Mouse (Mus musculus) cerebellum, adult 2 months (tissue): ENCODE data around the gene Ms4a4b. TPM values are rescaled to one million over a fixed set of nuclear protein-coding genes. Genes with fewer than 3 reads are reported as not detected.
"Not testable (repeated sequence)": the region's sequence is repeated elsewhere in the genome, so short reads cannot be mapped to it uniquely, and the experiment has no call there.

Experiments used
- DNase-seq, 2 experiments: peaks; one replicate each; pipeline ENCODE4 v3.0.0; 2021
- H3K27ac ChIP-seq: fragments of 200-500 bp; 2 replicates; pipeline ENCODE4 v1.5.1; 2012; ENCODE audit warnings: low read length, control low read depth, inconsistent platforms; ENCODE audit not compliant: insufficient read depth
- H3K27me3 ChIP-seq: fragments of 200-500 bp; 2 replicates; pipeline ENCODE4 v1.6.1; 2012; ENCODE audit warnings: inconsistent platforms, mild to moderate bottlenecking, low read length, moderate library complexity; ENCODE audit not compliant: control insufficient read depth, insufficient read depth
- H3K4me1 ChIP-seq: fragments of 200-500 bp; 2 replicates; pipeline ENCODE4 v1.6.1; 2011; ENCODE audit warnings: low read length; ENCODE audit not compliant: control insufficient read depth, insufficient read depth
- H3K4me3 ChIP-seq: fragments of 200-500 bp; replicated peaks from 2 replicates; pipeline ENCODE3; 2011; ENCODE audit warnings: mild to moderate bottlenecking, low read depth, low read length, control low read depth; ENCODE audit not compliant: insufficient read depth
- CTCF ChIP-seq: fragments of 200-500 bp; IDR thresholded peaks from 2 replicates; pipeline ENCODE4 v1.5.1; 2011; ENCODE audit warnings: low read depth, mild to moderate bottlenecking, control low read depth, low read length, moderate library complexity, borderline replicate concordance; ENCODE audit not compliant: insufficient read depth
- POLR2A ChIP-seq: fragments of 200-500 bp; IDR thresholded peaks from 2 replicates; pipeline ENCODE4 v1.6.1; 2011; ENCODE audit warnings: low read length, control low read depth, borderline replicate concordance; ENCODE audit not compliant: insufficient read depth
- WGBS: fragments of 180-500 bp; shearing (Covaris S2); methylation state at CpG from one replicate; pipeline ENCODE4 v1.1.7; 2018; 5-methylcytosine and 5-hydroxymethylcytosine counted together
- polyA plus RNA-seq: library from polyadenylated mRNA; depleted of rRNA; stranded (reverse); fragments of >200 nt; gene quantifications from 2 replicates; pipeline ENCODE4 v1.2.3, GENCODE M21; 2012; rRNA removed

Ms4a4b gene
- 0.16 and 0.24 TPM in 2 replicates for polyA plus RNA-seq

GRCm38 (mm10) chr19:11443338-11443737, at the start of gene Ms4a4b:
TSS of gene Ms4a4b (plus strand) at chr19:11443553.
- TF ChIP-seq POLR2A (no peak), CTCF (no peak)
- Histone ChIP-seq H3K27ac (no peak within 1 kb of the TSS), H3K27me3 (no peaks in the 10 kb centered on the region), H3K4me1 (no peaks in the 10 kb centered on the region), H3K4me3 (no peak within 1 kb of the TSS)
- DNase-seq = no peak

DNA sequence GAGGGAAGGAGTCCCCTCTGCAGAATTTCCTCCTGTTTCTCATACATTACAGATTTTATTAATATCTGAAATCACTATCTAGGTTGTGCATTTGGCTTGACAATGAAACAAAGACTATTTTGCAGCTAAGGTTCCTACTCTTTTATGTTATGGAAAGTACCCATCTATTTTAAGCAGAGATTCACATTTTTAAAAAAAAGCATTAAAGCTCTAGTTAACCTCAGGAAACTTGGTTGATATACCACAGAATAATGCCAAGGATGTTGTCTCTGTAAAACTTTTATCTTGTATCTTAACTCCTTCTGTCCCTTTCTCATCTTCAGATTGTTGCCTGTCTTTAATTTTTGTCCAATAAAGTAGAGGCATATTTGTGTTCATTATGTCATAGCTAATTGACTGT, 47.6 kb upstream of the Ms4a4b start:
- Histone ChIP-seq H3K4me3 (no peak overlapping the region), H3K4me1 (no peaks in the 10 kb centered on the region), H3K27me3 (no peaks in the 10 kb centered on the region), H3K27ac (no peak overlapping the region)
- TF ChIP-seq CTCF = no peak
- no peak for TF ChIP-seq POLR2A
- no peak for DNase-seq

GRCm38 (mm10) chr19:11404527-11404926, 38.8 kb upstream of the Ms4a4b start, which contains the start of gene Ms4a4c:
TSS of gene Ms4a4c (plus strand) at chr19:11404770.
- no peak for TF ChIP-seq POLR2A
- WGBS = 87% methylated on average over 3 of the region's 3 CpGs
- no peaks in the 10 kb centered on the region for H3K4me1 ChIP-seq
- H3K4me3 ChIP-seq = no peak within 1 kb of the TSS
- no peaks in the 10 kb centered on the region for H3K27me3 ChIP-seq
- DNase-seq = no peak
- H3K27ac ChIP-seq = no peak within 1 kb of the TSS

GRCm38 (mm10) chr19:11407428-11407827, 35.9 kb upstream of the Ms4a4b start:
- no peak for DNase-seq
- no peaks in the 10 kb centered on the region for H3K4me1 ChIP-seq
- no peak for TF ChIP-seq CTCF
- no peak for TF ChIP-seq POLR2A
- H3K27me3 ChIP-seq = no peaks in the 10 kb centered on the region
- no peak overlapping the region for H3K27ac ChIP-seq
- no peak overlapping the region for H3K4me3 ChIP-seq

- Histone ChIP-seq H3K4me3 (no peak overlapping the region), H3K4me1 (no peaks in the 10 kb centered on the region), H3K27ac (no peak overlapping the region), H3K27me3 (no peaks in the 10 kb centered on the region)
- 87% methylated on average over 1 of the region's 1 CpGs for WGBS
- TF ChIP-seq CTCF (no peak), POLR2A (no peak)
- no peak for DNase-seq
Observed at GRCm38 (mm10) chr19:11408591-11408990, 34.8 kb upstream of the Ms4a4b start.

GRCm38 (mm10) chr19:11411640-11412039, 31.7 kb upstream of the Ms4a4b start:
- no peak overlapping the region for H3K27ac ChIP-seq
- no peak overlapping the region for H3K4me3 ChIP-seq
- H3K4me1 ChIP-seq = no peaks in the 10 kb centered on the region
- H3K27me3 ChIP-seq = no peaks in the 10 kb centered on the region
- TF ChIP-seq CTCF (no peak), POLR2A (no peak)
- WGBS = 85% methylated on average over 1 of the region's 1 CpGs
- no peak for DNase-seq

GRCm38 (mm10) chr19:11414084-11414483, 29.3 kb upstream of the Ms4a4b start:
- Histone ChIP-seq H3K4me1 (no peaks in the 10 kb centered on the region), H3K27me3 (no peaks in the 10 kb centered on the region), H3K27ac (no peak overlapping the region), H3K4me3 (no peak overlapping the region)
- TF ChIP-seq POLR2A (no peak), CTCF (no peak)
- WGBS = 85% methylated on average over 1 of the region's 1 CpGs
- no peak for DNase-seq

GRCm38 (mm10) chr19:11415581-11415980, 27.8 kb upstream of the Ms4a4b start:
- Histone ChIP-seq H3K4me1 (no peaks in the 10 kb centered on the region), H3K27ac (no peak overlapping the region), H3K27me3 (no peaks in the 10 kb centered on the region), H3K4me3 (no peak overlapping the region)
- TF ChIP-seq POLR2A = no peak
- no peak for TF ChIP-seq CTCF
- 68% methylated on average over 3 of the region's 3 CpGs for WGBS
- DNase-seq = no peak

GRCm38 (mm10) chr19:11418865-11419264, 24.5 kb upstream of the Ms4a4b start:
- not testable (repeated sequence) for H3K27ac ChIP-seq, DNase-seq, H3K27me3 ChIP-seq, H3K4me1 ChIP-seq, H3K4me3 ChIP-seq
- WGBS = 52% methylated on average over 3 of the region's 3 CpGs

GRCm38 (mm10) chr19:11431209-11431608, 12.1 kb upstream of the Ms4a4b start:
- H3K27me3 ChIP-seq, H3K4me3 ChIP-seq, DNase-seq, H3K27ac ChIP-seq, H3K4me1 ChIP-seq: not testable (repeated sequence)
- WGBS = 85% methylated on average over 1 of the region's 1 CpGs
